Mouse (Mus musculus) kidney, embryonic 16.5 days (tissue): ENCODE measurements around the gene Mdga1. TPM values are rescaled to one million over a fixed set of nuclear protein-coding genes. Genes with fewer than 3 reads are reported as not detected.

Experiments used
- ATAC-seq: fragments of 200-750 bp; cut with Nextera tagmentation; 2 replicates; pipeline ENCODE4 v1.8.0; 2017; ENCODE audit warnings: moderate TSS enrichment; ENCODE audit not compliant: low FRiP score, low TSS enrichment
- H3K27ac ChIP-seq: fragments of 300-500 bp; sonication (generic); 2 replicates; pipeline ENCODE4 v1.5.1; 2014; ENCODE audit warnings: low read length
- H3K27me3 ChIP-seq: fragments of 300-500 bp; sonication (generic); 2 replicates; pipeline ENCODE4 v1.6.1; 2014; ENCODE audit warnings: low read length, control low read depth, mixed read lengths; ENCODE audit not compliant: insufficient read depth
- H3K36me3 ChIP-seq: fragments of 300-500 bp; sonication (generic); 2 replicates; pipeline ENCODE4 v1.6.1; 2014; ENCODE audit warnings: low read length, control low read depth, mixed read lengths; ENCODE audit not compliant: insufficient read depth
- H3K4me1 ChIP-seq: fragments of 300-500 bp; sonication (generic); 2 replicates; pipeline ENCODE4 v1.6.1; 2014; ENCODE audit warnings: low read length, control low read depth, mixed read lengths; ENCODE audit not compliant: insufficient read depth
- H3K4me2 ChIP-seq: fragments of 300-500 bp; sonication (generic); replicated peaks from 2 replicates; pipeline ENCODE4 v1.6.1; 2014; ENCODE audit warnings: low read depth, low read length
- H3K4me3 ChIP-seq: fragments of 300-500 bp; sonication (generic); 2 replicates; pipeline ENCODE4 v1.5.1; 2014; ENCODE audit warnings: mild to moderate bottlenecking, low read length
- H3K9ac ChIP-seq: fragments of 300-500 bp; sonication (generic); replicated peaks from 2 replicates; pipeline ENCODE4 v1.6.1; 2014; ENCODE audit warnings: low read length
- H3K9me3 ChIP-seq: fragments of 300-500 bp; sonication (generic); 2 replicates; pipeline ENCODE4 v1.6.1; 2016; ENCODE audit warnings: low read length, control low read depth
- WGBS: fragments of 180-500 bp; shearing (Covaris S2); extraction: QIAGEN DNeasy Blood & Tissue Kit; methylation state at CpG from one replicate; pipeline ENCODE4 v1.1.7; 2014; 5-methylcytosine and 5-hydroxymethylcytosine counted together
- polyA plus RNA-seq: library from polyadenylated mRNA; unstranded; fragments of >200 nt; fragmentation: Nextera tagmentation; extraction: Ambion mirVana; gene quantifications from 2 replicates; pipeline ENCODE4 v1.2.1, GENCODE M21; 2015

Gene Mdga1
- polyA plus RNA-seq, 1 experiment from 2014 or later = 2.4 TPM

GRCm38 (mm10) chr17:29824512-29825120 lies 145.3 kb downstream of the Mdga1 start:
- ATAC-seq = no peak
- WGBS = 85% methylated on average over 4 of the region's 4 CpGs
- Histone ChIP-seq H3K9ac (no peak overlapping the region), H3K4me2 (no peak overlapping the region), H3K9me3 (no peaks in the 10 kb centered on the region), H3K4me1 (no peaks in the 10 kb centered on the region), H3K27me3 (no peaks in the 10 kb centered on the region), H3K4me3 (no peak overlapping the region), H3K36me3 (no peaks in the 10 kb centered on the region), H3K27ac (no peak overlapping the region)

GRCm38 (mm10) chr17:29824208-29824509 lies 145.7 kb downstream of the Mdga1 start:
- no peak overlapping the region for H3K4me2 ChIP-seq
- H3K27me3 ChIP-seq = no peaks in the 10 kb centered on the region
- whole genome bisulfite sequencing = 68% methylated on average over 5 of the region's 5 CpGs
- H3K4me1 ChIP-seq = no peaks in the 10 kb centered on the region
- ATAC-seq = no peak
- no peak overlapping the region for H3K27ac ChIP-seq
- no peak overlapping the region for H3K4me3 ChIP-seq
- H3K9ac ChIP-seq = no peak overlapping the region
- no peaks in the 10 kb centered on the region for H3K9me3 ChIP-seq
- no peaks in the 10 kb centered on the region for H3K36me3 ChIP-seq

GRCm38 (mm10) chr17:29823439-29824207 lies 146.3 kb downstream of the Mdga1 start:
- H3K27me3 ChIP-seq = no peaks in the 10 kb centered on the region
- H3K9me3 ChIP-seq = no peaks in the 10 kb centered on the region
- H3K4me1 ChIP-seq = no peaks in the 10 kb centered on the region
- no peak overlapping the region for H3K9ac ChIP-seq
- H3K4me2 ChIP-seq = no peak overlapping the region
- no peak for ATAC-seq
- H3K27ac ChIP-seq = no peak overlapping the region
- no peaks in the 10 kb centered on the region for H3K36me3 ChIP-seq
- H3K4me3 ChIP-seq = no peak overlapping the region
- 69% methylated on average over 14 of the region's 14 CpGs for WGBS

GRCm38 (mm10) chr17:29819608-29820007 lies 150.3 kb downstream of the Mdga1 start:
- H3K9ac ChIP-seq = no peak overlapping the region
- no peak overlapping the region for H3K4me2 ChIP-seq
- H3K4me1 ChIP-seq = peaks cover 11% of the 10 kb centered on the region
- no peaks in the 10 kb centered on the region for H3K36me3 ChIP-seq
- no peaks in the 10 kb centered on the region for H3K27me3 ChIP-seq
- ATAC-seq = no peak
- 81% methylated on average over 3 of the region's 3 CpGs for WGBS
- no peaks in the 10 kb centered on the region for H3K9me3 ChIP-seq
- no peak overlapping the region for H3K4me3 ChIP-seq
- no peak overlapping the region for H3K27ac ChIP-seq

GRCm38 (mm10) chr17:29818989-29819388 lies 150.9 kb downstream of the Mdga1 start:
- 78% methylated on average over 7 of the region's 7 CpGs for WGBS

GRCm38 (mm10) chr17:29818264-29818945 lies 151.5 kb downstream of the Mdga1 start:
- Histone ChIP-seq H3K9me3 (no peaks in the 10 kb centered on the region), H3K36me3 (no peaks in the 10 kb centered on the region), H3K4me1 (peaks cover 14% of the 10 kb centered on the region), H3K9ac (no peak overlapping the region), H3K4me3 (no peak overlapping the region), H3K27ac (no peak overlapping the region), H3K4me2 (no peak overlapping the region), H3K27me3 (no peaks in the 10 kb centered on the region)
- WGBS = 46% methylated on average over 11 of the region's 11 CpGs
- ATAC-seq = no peak

More at GRCm38 (mm10) chr17:29818989-29819388, 150.9 kb downstream of the Mdga1 start:
- no peak overlapping the region for H3K4me3 ChIP-seq
- no peak for ATAC-seq
- H3K9me3 ChIP-seq = no peaks in the 10 kb centered on the region
- H3K4me2 ChIP-seq = no peak overlapping the region
- H3K9ac ChIP-seq = no peak overlapping the region
- H3K4me1 ChIP-seq = peaks cover 14% of the 10 kb centered on the region
- no peaks in the 10 kb centered on the region for H3K36me3 ChIP-seq
- H3K27me3 ChIP-seq = no peaks in the 10 kb centered on the region
- H3K27ac ChIP-seq = no peak overlapping the region

GRCm38 (mm10) chr17:29814758-29815157 lies 155.1 kb downstream of the Mdga1 start:
- 36% methylated on average over 6 of the region's 6 CpGs for WGBS
- H3K4me3 ChIP-seq = no peak overlapping the region
- no peaks in the 10 kb centered on the region for H3K36me3 ChIP-seq
- no peak overlapping the region for H3K27ac ChIP-seq
- peaks cover 14% of the 10 kb centered on the region for H3K4me1 ChIP-seq
- no peak for ATAC-seq
- no peak overlapping the region for H3K9ac ChIP-seq
- no peak overlapping the region for H3K4me2 ChIP-seq
- H3K9me3 ChIP-seq = no peaks in the 10 kb centered on the region
- no peaks in the 10 kb centered on the region for H3K27me3 ChIP-seq

GRCm38 (mm10) chr17:29813328-29813727 lies 156.6 kb downstream of the Mdga1 start:
- ATAC-seq = peak; percentile 31; the same call in 1 of the 2 replicates
- Histone ChIP-seq H3K9me3 (no peaks in the 10 kb centered on the region), H3K4me2 (no peak overlapping the region), H3K4me3 (no peak overlapping the region), H3K36me3 (no peaks in the 10 kb centered on the region), H3K9ac (no peak overlapping the region), H3K27ac (no peak overlapping the region), H3K27me3 (no peaks in the 10 kb centered on the region), H3K4me1 (peaks cover 12% of the 10 kb centered on the region)
- 11% methylated on average over 4 of the region's 4 CpGs for WGBS

- Histone ChIP-seq H3K36me3 (no peaks in the 10 kb centered on the region), H3K9me3 (no peaks in the 10 kb centered on the region; the same call in 1 of the 2 replicates), H3K4me3 (no peak overlapping the region), H3K4me1 (no peaks in the 10 kb centered on the region), H3K9ac (no peak overlapping the region), H3K4me2 (no peak overlapping the region), H3K27ac (no peak overlapping the region), H3K27me3 (no peaks in the 10 kb centered on the region)
- WGBS = 51% methylated on average over 3 of the region's 3 CpGs
- ATAC-seq = no peak
These were observed 166.3 kb downstream of the Mdga1 start for GRCm38 (mm10) chr17:29803545-29803944.

- Histone ChIP-seq H3K4me3 (no peak overlapping the region), H3K27me3 (peaks cover 3% of the 10 kb centered on the region; the same call in 1 of the 2 replicates)
- 31% methylated on average over 4 of the region's 4 CpGs for WGBS
These were observed 168.5 kb downstream of the Mdga1 start for GRCm38 (mm10) chr17:29801358-29801757.

More at GRCm38 (mm10) chr17:29801358-29801757, 168.5 kb downstream of the Mdga1 start:
- Histone ChIP-seq H3K9me3 (no peaks in the 10 kb centered on the region; the same call in 1 of the 2 replicates), H3K4me1 (no peaks in the 10 kb centered on the region), H3K27ac (no peak overlapping the region), H3K4me2 (no peak overlapping the region), H3K36me3 (no peaks in the 10 kb centered on the region), H3K9ac (no peak overlapping the region)
- ATAC-seq = no peak
